Mouse (Mus musculus): ENCODE data around the gene Emg1. TPM values are rescaled to one million over a fixed set of nuclear protein-coding genes. Genes with fewer than 3 reads are reported as not detected.

Emg1 gene
- 201 and 205 TPM in 2 replicates for polyA plus RNA-seq (2014; fragmentation: Nextera tagmentation; extraction: Ambion mirVana)

GRCm38 (mm10) chr6:124711824-124712782 lies at the start of gene Emg1, which contains the start of gene Phb2:
Gene Emg1, minus strand, starts transcription at chr6:124712178.
Gene Phb2, plus strand, starts transcription at chr6:124712336.
- H3K36me3 ChIP-seq (ENCODE audit: control insufficient read depth, insufficient read depth, low read length): peaks cover 38% of the 10 kb centered on the region
- ATAC-seq (ENCODE audit: insufficient number of reproducible peaks, insufficient read depth, low FRiP score, low read depth): peak; percentile 96
- under 1% methylated on average over 76 of the region's 76 CpGs for WGBS

GRCm38 (mm10) chr6:124759259-124759658 lies 47.3 kb upstream of the Emg1 start:
- peak overlapping the region; percentile 98 for H3K27ac ChIP-seq (ENCODE audit: low read length)
- no peak overlapping the region for H3K4me3 ChIP-seq (ENCODE audit: low read depth, low read length)
- H3K36me3 ChIP-seq (ENCODE audit: control insufficient read depth, insufficient read depth, low read length): no peaks in the 10 kb centered on the region
- no peaks in the 10 kb centered on the region for H3K27me3 ChIP-seq (ENCODE audit: control insufficient read depth, insufficient read depth, low read length)
- peaks cover 32% of the 10 kb centered on the region; the same call in 1 of the 2 replicates for H3K4me1 ChIP-seq (ENCODE audit: control insufficient read depth, insufficient read depth, low read length)
- no peaks in the 10 kb centered on the region for H3K9me3 ChIP-seq (ENCODE audit: control insufficient read depth, low read depth, low read length)
- ATAC-seq (ENCODE audit: insufficient number of reproducible peaks, insufficient read depth, low FRiP score, low read depth): 0 out of 2 replicates have a peak, but pooled peaks have one; percentile 8
- peak overlapping the region; percentile 83 for H3K4me2 ChIP-seq (replicated peaks; ENCODE audit: low read depth, low read length)
- no peak overlapping the region; the same call in 1 of the 2 replicates for H3K9ac ChIP-seq (replicated peaks; ENCODE audit: low read depth, low read length)
- 5% methylated on average over 5 of the region's 5 CpGs for WGBS

More at GRCm38 (mm10) chr6:124711824-124712782, at the start of gene Emg1, which contains the start of gene Phb2:
- no peaks in the 10 kb centered on the region for H3K27me3 ChIP-seq (ENCODE audit: control insufficient read depth, insufficient read depth, low read length)
- peak within 1 kb of the TSS; percentile 90 for H3K4me2 ChIP-seq (replicated peaks; ENCODE audit: low read depth, low read length)
- H3K9ac ChIP-seq (replicated peaks; ENCODE audit: low read depth, low read length): peak within 1 kb of the TSS; percentile 93
- H3K4me1 ChIP-seq (ENCODE audit: control insufficient read depth, insufficient read depth, low read length): peaks cover 23% of the 10 kb centered on the region
- peak within 1 kb of the TSS; percentile 85 for H3K27ac ChIP-seq (ENCODE audit: low read length)
- peak within 1 kb of the TSS; percentile 97 for H3K4me3 ChIP-seq (ENCODE audit: low read depth, low read length)
- H3K9me3 ChIP-seq (ENCODE audit: control insufficient read depth, low read depth, low read length): no peaks in the 10 kb centered on the region

GRCm38 (mm10) chr6:124758849-124759232 lies 46.9 kb upstream of the Emg1 start:
- Histone ChIP-seq H3K4me2 (replicated peaks; ENCODE audit: low read depth, low read length) (peak overlapping the region; percentile 83), H3K27ac (ENCODE audit: low read length) (peak overlapping the region; percentile 98), H3K9me3 (ENCODE audit: control insufficient read depth, low read depth, low read length) (no peaks in the 10 kb centered on the region), H3K27me3 (ENCODE audit: control insufficient read depth, insufficient read depth, low read length) (no peaks in the 10 kb centered on the region), H3K4me3 (ENCODE audit: low read depth, low read length) (0 out of 2 replicates have a peak overlapping the region, but pooled peaks have one; percentile 85), H3K9ac (replicated peaks; ENCODE audit: low read depth, low read length) (no peak overlapping the region; the same call in 1 of the 2 replicates), H3K36me3 (ENCODE audit: control insufficient read depth, insufficient read depth, low read length) (no peaks in the 10 kb centered on the region), H3K4me1 (ENCODE audit: control insufficient read depth, insufficient read depth, low read length) (peaks cover 36% of the 10 kb centered on the region; the same call in 1 of the 2 replicates)
- 58% methylated on average over 2 of the region's 2 CpGs for WGBS
- no peak for ATAC-seq (ENCODE audit: insufficient number of reproducible peaks, insufficient read depth, low FRiP score, low read depth)

- ATAC-seq (ENCODE audit: insufficient number of reproducible peaks, insufficient read depth, low FRiP score, low read depth): peak; percentile 4; the same call in 1 of the 2 replicates
- 37% methylated on average over 5 of the region's 5 CpGs for WGBS
These were observed 46.2 kb upstream of the Emg1 start for GRCm38 (mm10) chr6:124757909-124758848.

GRCm38 (mm10) chr6:124757351-124757880 lies 45.4 kb upstream of the Emg1 start:
- ATAC-seq (ENCODE audit: insufficient number of reproducible peaks, insufficient read depth, low FRiP score, low read depth): no peak
- Histone ChIP-seq H3K27me3 (ENCODE audit: control insufficient read depth, insufficient read depth, low read length) (no peaks in the 10 kb centered on the region), H3K4me1 (ENCODE audit: control insufficient read depth, insufficient read depth, low read length) (peaks cover 37% of the 10 kb centered on the region; the same call in 1 of the 2 replicates), H3K4me3 (ENCODE audit: low read depth, low read length) (peak overlapping the region; percentile 85), H3K9me3 (ENCODE audit: control insufficient read depth, low read depth, low read length) (no peaks in the 10 kb centered on the region), H3K4me2 (replicated peaks; ENCODE audit: low read depth, low read length) (peak overlapping the region; percentile 83), H3K36me3 (ENCODE audit: control insufficient read depth, insufficient read depth, low read length) (0 out of 2 replicates have a peak, but pooled peaks cover 6% of the 10 kb centered on the region), H3K27ac (ENCODE audit: low read length) (peak overlapping the region; percentile 98), H3K9ac (replicated peaks; ENCODE audit: low read depth, low read length) (peak overlapping the region; percentile 97)
- WGBS: 3% methylated on average over 5 of the region's 5 CpGs

More at GRCm38 (mm10) chr6:124757909-124758848, 46.2 kb upstream of the Emg1 start:
- peak overlapping the region; percentile 85 for H3K4me3 ChIP-seq (ENCODE audit: low read depth, low read length)
- H3K27ac ChIP-seq (ENCODE audit: low read length): peak overlapping the region; percentile 98
- H3K4me2 ChIP-seq (replicated peaks; ENCODE audit: low read depth, low read length): peak overlapping the region; percentile 83
- no peaks in the 10 kb centered on the region for H3K9me3 ChIP-seq (ENCODE audit: control insufficient read depth, low read depth, low read length)
- H3K9ac ChIP-seq (replicated peaks; ENCODE audit: low read depth, low read length): peak overlapping the region; percentile 97
- H3K4me1 ChIP-seq (ENCODE audit: control insufficient read depth, insufficient read depth, low read length): peaks cover 37% of the 10 kb centered on the region; the same call in 1 of the 2 replicates
- H3K36me3 ChIP-seq (ENCODE audit: control insufficient read depth, insufficient read depth, low read length): 0 out of 2 replicates have a peak, but pooled peaks cover 2% of the 10 kb centered on the region
- H3K27me3 ChIP-seq (ENCODE audit: control insufficient read depth, insufficient read depth, low read length): no peaks in the 10 kb centered on the region

- peak; percentile 83 for ATAC-seq (ENCODE audit: insufficient number of reproducible peaks, insufficient read depth, low FRiP score, low read depth)
- Histone ChIP-seq H3K27me3 (ENCODE audit: control insufficient read depth, insufficient read depth, low read length) (no peaks in the 10 kb centered on the region), H3K9me3 (ENCODE audit: control insufficient read depth, low read depth, low read length) (no peaks in the 10 kb centered on the region), H3K36me3 (ENCODE audit: control insufficient read depth, insufficient read depth, low read length) (0 out of 2 replicates have a peak, but pooled peaks cover 6% of the 10 kb centered on the region), H3K9ac (replicated peaks; ENCODE audit: low read depth, low read length) (peak overlapping the region; percentile 97), H3K4me1 (ENCODE audit: control insufficient read depth, insufficient read depth, low read length) (peaks cover 37% of the 10 kb centered on the region; the same call in 1 of the 2 replicates), H3K4me3 (ENCODE audit: low read depth, low read length) (peak overlapping the region; percentile 85), H3K4me2 (replicated peaks; ENCODE audit: low read depth, low read length) (peak overlapping the region; percentile 83), H3K27ac (ENCODE audit: low read length) (peak overlapping the region; percentile 98)
- under 1% methylated on average over 52 of the region's 54 CpGs for WGBS
These were observed 44.8 kb upstream of the Emg1 start for GRCm38 (mm10) chr6:124756652-124757350.

GRCm38 (mm10) chr6:124755831-124756595 lies 44.0 kb upstream of the Emg1 start, which contains the start of the genes Gm45234 and Atn1:
Gene Gm45234, minus strand, starts transcription at chr6:124756021.
Gene Atn1, minus strand, starts transcription at chr6:124756524.
- Histone ChIP-seq H3K9me3 (ENCODE audit: control insufficient read depth, low read depth, low read length) (no peaks in the 10 kb centered on the region), H3K27me3 (ENCODE audit: control insufficient read depth, insufficient read depth, low read length) (no peaks in the 10 kb centered on the region), H3K36me3 (ENCODE audit: control insufficient read depth, insufficient read depth, low read length) (0 out of 2 replicates have a peak, but pooled peaks cover 6% of the 10 kb centered on the region), H3K9ac (replicated peaks; ENCODE audit: low read depth, low read length) (peak within 1 kb of the TSS; percentile 97), H3K4me2 (replicated peaks; ENCODE audit: low read depth, low read length) (peak within 1 kb of the TSS; percentile 83), H3K4me3 (ENCODE audit: low read depth, low read length) (peak within 1 kb of the TSS; percentile 85), H3K4me1 (ENCODE audit: control insufficient read depth, insufficient read depth, low read length) (peaks cover 37% of the 10 kb centered on the region; the same call in 1 of the 2 replicates), H3K27ac (ENCODE audit: low read length) (peak within 1 kb of the TSS; percentile 98)
- WGBS: under 1% methylated on average over 79 of the region's 100 CpGs
- ATAC-seq (ENCODE audit: insufficient number of reproducible peaks, insufficient read depth, low FRiP score, low read depth): peak; percentile 48

Data from stomach, embryonic 14.5 days (tissue).